Mouse (Mus musculus) macrophage (primary cell): Measurements from ENCODE around the gene Fbf1. TPM values are rescaled to one million over a fixed set of nuclear protein-coding genes. Genes with fewer than 3 reads are reported as not detected.

ENCODE experiments used
- H3K27ac ChIP-seq: fragments of 350-480 bp; formaldehyde crosslinking; 2 replicates; pipeline ENCODE4 v1.9.0; 2021
- H3K36me3 ChIP-seq: fragments of 350-480 bp; formaldehyde crosslinking; 2 replicates; pipeline ENCODE4 v1.9.0; 2021; ENCODE audit errors: inconsistent target
- H3K4me3 ChIP-seq: fragments of 350-480 bp; formaldehyde crosslinking; 2 replicates; pipeline ENCODE4 v1.9.0; 2021; ENCODE audit errors: inconsistent target
- H3K79me2 ChIP-seq: fragments of 350-480 bp; formaldehyde crosslinking; 2 replicates; pipeline ENCODE4 v1.9.0; 2021; ENCODE audit errors: inconsistent target
- WGBS: methylation state at CpG from one replicate; pipeline ENCODE4 v1.1.7; 2026; ENCODE audit warnings: inconsistent platforms; ENCODE audit not compliant: missing documents; 5-methylcytosine and 5-hydroxymethylcytosine counted together
- polyA plus RNA-seq: library from polyadenylated mRNA; stranded (reverse); fragments of 250-400 nt; gene quantifications from 3 replicates; pipeline ENCODE4 v1.2.4, GENCODE M21; 2018; ENCODE audit warnings: inconsistent platforms

Gene Fbf1
- polyA plus RNA-seq, 1 experiment from 2014 or later: 15.0 TPM

- 88% methylated on average over 3 of the region's 3 CpGs for WGBS
- Histone ChIP-seq H3K4me3 (no peak overlapping the region), H3K79me2 (no peaks in the 10 kb centered on the region), H3K27ac (no peak overlapping the region), H3K36me3 (peaks cover 17% of the 10 kb centered on the region; the same call in 1 of the 2 replicates)
Measured at GRCm38 (mm10) chr11:116169214-116169613, 1.2 kb upstream of the Fbf1 start.

GRCm38 (mm10) chr11:116167232-116167631, 734 bp downstream of the Fbf1 start:
- H3K27ac ChIP-seq: peak overlapping the region; percentile 32; the same call in 1 of the 2 replicates
- H3K36me3 ChIP-seq: no peaks in the 10 kb centered on the region

GRCm38 (mm10) chr11:116163002-116163401, 5.0 kb downstream of the Fbf1 start:
- Histone ChIP-seq H3K79me2 (no peaks in the 10 kb centered on the region), H3K36me3 (no peaks in the 10 kb centered on the region), H3K4me3 (no peak overlapping the region), H3K27ac (no peak overlapping the region)
- WGBS: 77% methylated on average over 8 of the region's 9 CpGs

More at GRCm38 (mm10) chr11:116167232-116167631, 734 bp downstream of the Fbf1 start:
- peak overlapping the region; percentile 84 for H3K4me3 ChIP-seq
- WGBS: 27% methylated on average over 6 of the region's 6 CpGs
- H3K79me2 ChIP-seq: no peaks in the 10 kb centered on the region

GRCm38 (mm10) chr11:116162146-116162545, 5.8 kb downstream of the Fbf1 start:
- WGBS: 92% methylated on average over 10 of the region's 10 CpGs
- no peak overlapping the region for H3K27ac ChIP-seq
- no peaks in the 10 kb centered on the region for H3K79me2 ChIP-seq
- no peaks in the 10 kb centered on the region for H3K36me3 ChIP-seq
- H3K4me3 ChIP-seq: no peak overlapping the region

- H3K36me3 ChIP-seq: no peaks in the 10 kb centered on the region; the same call in 1 of the 2 replicates
- WGBS: 94% methylated on average over 12 of the region's 12 CpGs
- H3K27ac ChIP-seq: no peak overlapping the region
- H3K79me2 ChIP-seq: no peaks in the 10 kb centered on the region
- no peak overlapping the region for H3K4me3 ChIP-seq
Measured at GRCm38 (mm10) chr11:116161312-116161711, 6.7 kb downstream of the Fbf1 start.

- no peaks in the 10 kb centered on the region for H3K79me2 ChIP-seq
- no peak overlapping the region for H3K27ac ChIP-seq
- WGBS: 100% methylated on average over 2 of the region's 2 CpGs
- peaks cover 41% of the 10 kb centered on the region; the same call in 1 of the 2 replicates for H3K36me3 ChIP-seq
- H3K4me3 ChIP-seq: no peak overlapping the region
Measured at GRCm38 (mm10) chr11:116150960-116151359, 17.0 kb downstream of the Fbf1 start.

- Histone ChIP-seq H3K27ac (no peak overlapping the region), H3K79me2 (no peaks in the 10 kb centered on the region), H3K36me3 (peaks cover 41% of the 10 kb centered on the region; the same call in 1 of the 2 replicates), H3K4me3 (no peak overlapping the region)
- 100% methylated on average over 6 of the region's 6 CpGs for WGBS
Measured at GRCm38 (mm10) chr11:116149341-116149740, 18.6 kb downstream of the Fbf1 start.

- H3K27ac ChIP-seq: no peak overlapping the region
- H3K4me3 ChIP-seq: no peak overlapping the region
- H3K79me2 ChIP-seq: no peaks in the 10 kb centered on the region
- peaks cover 39% of the 10 kb centered on the region; the same call in 1 of the 2 replicates for H3K36me3 ChIP-seq
- WGBS: 94% methylated on average over 18 of the region's 20 CpGs
Measured at GRCm38 (mm10) chr11:116148761-116149221, 19.2 kb downstream of the Fbf1 start.

GRCm38 (mm10) chr11:116146294-116146985, 21.5 kb downstream of the Fbf1 start:
- Histone ChIP-seq H3K79me2 (no peaks in the 10 kb centered on the region), H3K27ac (peak overlapping the region; percentile 45; the same call in 1 of the 2 replicates), H3K36me3 (peaks cover 21% of the 10 kb centered on the region; the same call in 1 of the 2 replicates), H3K4me3 (no peak overlapping the region)
- WGBS: 77% methylated on average over 23 of the region's 25 CpGs

- WGBS: 93% methylated on average over 15 of the region's 18 CpGs
- no peak overlapping the region for H3K4me3 ChIP-seq
- H3K79me2 ChIP-seq: no peaks in the 10 kb centered on the region
- H3K36me3 ChIP-seq: peaks cover 14% of the 10 kb centered on the region; the same call in 1 of the 2 replicates
- peak overlapping the region; percentile 45 for H3K27ac ChIP-seq
Measured at GRCm38 (mm10) chr11:116145481-116146293, 22.3 kb downstream of the Fbf1 start.

- Histone ChIP-seq H3K36me3 (peaks cover 5% of the 10 kb centered on the region; the same call in 1 of the 2 replicates), H3K4me3 (no peak overlapping the region), H3K27ac (no peak overlapping the region), H3K79me2 (no peaks in the 10 kb centered on the region)
- WGBS: 81% methylated on average over 3 of the region's 3 CpGs
Measured at GRCm38 (mm10) chr11:116143468-116143867, 24.5 kb downstream of the Fbf1 start.

GRCm38 (mm10) chr11:116142211-116142991, 25.6 kb downstream of the Fbf1 start:
- Histone ChIP-seq H3K27ac (no peak overlapping the region), H3K79me2 (peaks cover 9% of the 10 kb centered on the region; the same call in 1 of the 2 replicates), H3K36me3 (peaks cover 1% of the 10 kb centered on the region; the same call in 1 of the 2 replicates), H3K4me3 (no peak overlapping the region)
- 71% methylated on average over 8 of the region's 10 CpGs for WGBS

GRCm38 (mm10) chr11:116138468-116139138, 29.4 kb downstream of the Fbf1 start, which contains the start of gene Mrpl38:
TSS of gene Mrpl38 (minus strand) at chr11:116138868.
- Histone ChIP-seq H3K79me2 (peaks cover 16% of the 10 kb centered on the region; the same call in 1 of the 2 replicates), H3K27ac (no peak within 1 kb of the TSS), H3K36me3 (no peaks in the 10 kb centered on the region; the same call in 1 of the 2 replicates), H3K4me3 (peak within 1 kb of the TSS; percentile 58)
- under 1% methylated on average over 59 of the region's 60 CpGs for WGBS
